Mouse (Mus musculus): ENCODE data around the gene Tcte1. TPM values are rescaled to one million over a fixed set of nuclear protein-coding genes. Genes with fewer than 3 reads are reported as not detected.

Gene Tcte1
- polyA plus RNA-seq (2017; shearing (Covaris generic)) = not detected

DNA sequence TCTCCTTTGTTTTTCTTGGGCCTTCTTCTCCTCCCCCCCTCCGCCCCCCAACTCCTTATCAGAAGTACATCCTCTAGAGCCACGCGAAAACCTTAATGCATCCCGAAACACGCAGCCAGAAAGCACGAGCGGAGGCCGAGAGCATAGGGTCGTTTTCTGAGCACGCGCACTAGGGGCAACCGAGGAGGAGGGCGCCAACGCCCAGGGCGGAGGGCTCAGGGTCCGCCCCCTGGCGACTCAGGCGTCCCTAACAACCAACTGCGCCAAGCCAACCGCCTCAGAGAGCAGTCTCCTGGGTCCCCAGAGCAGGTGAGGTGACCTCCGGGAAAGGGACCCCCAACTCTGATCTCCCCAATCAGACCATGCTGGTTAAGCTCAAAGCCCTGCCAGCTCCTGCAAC, at the start of gene Tcte1:
TSS of gene Tcte1 (plus strand) at position 172 of the 400 bp plus-strand sequence.

DNA sequence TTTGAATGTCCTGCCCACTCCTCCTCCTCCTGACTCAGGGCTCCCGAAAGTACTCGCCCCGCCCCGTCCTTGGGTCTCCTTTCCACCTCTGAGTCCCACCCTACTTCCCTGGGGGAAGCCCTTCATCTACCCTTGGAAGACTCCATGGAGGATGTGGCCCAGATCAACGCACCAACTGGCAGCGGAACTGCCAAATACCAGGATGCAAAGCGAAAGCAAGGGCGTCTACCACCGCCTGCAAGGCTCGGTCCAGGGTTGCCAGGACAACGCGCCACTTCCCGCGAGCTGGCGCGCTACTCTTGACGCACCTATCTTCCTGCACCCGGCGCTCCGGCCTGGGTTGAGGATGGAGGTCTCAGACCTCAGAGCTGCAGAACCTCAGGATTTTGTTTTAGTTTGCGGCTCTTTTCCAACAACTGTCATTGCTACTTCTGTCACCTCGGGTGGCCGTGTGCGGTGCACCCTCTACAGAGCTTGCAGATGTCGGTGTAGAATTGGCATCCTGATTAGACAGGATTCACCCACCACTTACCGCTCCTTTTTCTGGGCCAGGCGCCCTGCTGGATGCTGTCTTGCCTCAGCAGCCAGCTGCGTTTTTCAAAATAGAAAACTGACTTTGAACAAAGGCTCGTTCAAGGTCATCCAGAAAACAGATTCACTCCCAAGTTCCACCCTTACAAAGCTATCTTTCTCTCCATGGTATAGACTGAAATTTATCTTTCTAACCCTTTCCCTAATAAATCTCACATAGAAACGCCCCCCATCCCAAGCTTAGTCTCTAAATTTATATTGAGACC, 48.4 kb upstream of the Tcte1 start, which contains the start of gene Spats1:
TSS of gene Spats1 (minus strand) at position 747 of the 797 bp plus-strand sequence.

GRCm38 (mm10) chr17:45506700-45507189, 16.5 kb upstream of the Tcte1 start, which contains the start of gene Aars2:
TSS of gene Aars2 (plus strand) at chr17:45506841.

GRCm38 (mm10) chr17:45549617-45550181, 26.5 kb downstream of the Tcte1 start, which contains the start of gene Tmem151b:
TSS of gene Tmem151b (minus strand) at chr17:45549677.

DNA sequence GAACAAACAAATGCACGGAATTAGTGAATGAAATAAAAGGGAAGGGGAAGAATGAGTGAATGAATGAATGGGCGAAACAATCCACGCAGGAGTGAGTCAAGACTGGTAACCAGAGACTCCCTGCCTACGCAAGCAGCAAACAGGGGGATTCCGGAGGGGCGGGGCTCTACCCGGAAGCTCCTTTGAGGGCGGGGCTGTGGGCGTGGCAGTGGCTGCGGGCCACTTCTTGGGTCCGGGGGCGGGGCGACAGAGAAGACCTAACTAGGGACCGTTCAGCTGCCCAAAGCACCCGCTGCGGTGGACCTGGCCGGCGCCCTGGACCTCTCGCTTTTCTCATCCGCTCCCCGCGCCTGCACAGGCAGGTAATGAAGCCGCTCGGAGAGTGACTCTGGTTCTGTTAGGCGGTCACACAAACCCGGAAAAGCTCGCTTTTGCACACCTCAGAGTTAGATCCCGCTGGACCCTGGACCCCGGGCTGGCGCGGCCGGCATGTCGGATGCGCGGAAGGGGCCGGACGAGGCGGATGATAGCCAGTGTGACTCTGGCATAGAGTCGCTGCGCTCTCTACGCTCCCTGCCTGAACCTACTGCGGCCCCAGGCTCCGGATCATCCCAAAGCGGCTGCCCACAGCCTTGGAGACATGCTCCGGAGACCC, 32.3 kb downstream of the Tcte1 start, which contains the start of gene Nfkbie:
TSS of gene Nfkbie (plus strand) at position 252 of the 655 bp plus-strand sequence.

GRCm38 (mm10) chr17:45563655-45564530, 40.7 kb downstream of the Tcte1 start, which contains the start of gene Slc35b2:
TSS of gene Slc35b2 (plus strand) at chr17:45563874.

DNA sequence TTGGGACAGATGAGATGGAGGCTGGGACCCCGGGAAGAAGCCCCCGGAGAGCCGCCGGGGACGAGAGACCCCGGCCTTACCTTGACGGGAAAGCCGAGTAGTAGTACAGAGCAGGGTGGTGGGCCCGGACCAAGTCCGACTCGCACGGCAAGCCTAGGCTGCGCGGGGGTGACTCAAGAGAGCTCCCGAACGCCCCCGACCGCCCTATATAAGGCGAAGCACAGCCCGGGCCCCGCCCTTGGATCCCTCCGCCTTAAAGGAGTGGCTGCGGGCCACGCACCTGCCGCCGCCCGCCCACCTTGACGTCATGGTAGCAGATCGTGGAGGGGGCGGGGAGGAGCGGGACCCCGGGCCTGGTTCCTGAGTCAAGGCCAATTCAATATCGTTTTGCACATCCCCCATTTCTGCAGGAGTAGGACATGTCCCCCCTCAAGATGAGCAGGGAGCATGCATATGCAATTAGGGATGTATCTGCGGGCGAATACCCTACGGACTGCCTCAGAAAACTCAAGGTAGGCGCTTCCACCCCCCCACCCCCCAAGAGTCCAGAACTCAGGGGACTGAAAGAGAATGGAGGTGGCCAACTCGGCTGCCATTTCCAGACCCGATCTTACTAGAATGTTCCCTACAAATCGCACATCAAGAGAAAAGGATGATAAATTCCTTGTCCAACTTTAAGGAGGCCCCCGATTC, 50.0 kb downstream of the Tcte1 start, which contains the start of gene Hsp90ab1:
TSS of gene Hsp90ab1 (minus strand) at position 185 of the 693 bp plus-strand sequence.

Other genes starting within 250 kb of the Tcte1 start
- 88.1 TPM for gene Cdc5l, start 89.7 kb upstream of the Tcte1 start, polyA plus RNA-seq (2017; shearing (Covaris generic))
- 1.2 TPM for gene Spats1, start 48.0 kb upstream of the Tcte1 start, polyA plus RNA-seq (2017; shearing (Covaris generic))
- gene Aars2, start 16.6 kb upstream of the Tcte1 start, polyA plus RNA-seq (2017; shearing (Covaris generic)) = 13.8 TPM
- gene Tmem151b, start 26.2 kb downstream of the Tcte1 start, polyA plus RNA-seq (2017; shearing (Covaris generic)) = 0.06 TPM
- 97.9 TPM for gene Nfkbie, start 32.3 kb downstream of the Tcte1 start, polyA plus RNA-seq (2017; shearing (Covaris generic))
- gene Slc35b2, start 40.4 kb downstream of the Tcte1 start, polyA plus RNA-seq (2017; shearing (Covaris generic)) = 77.9 TPM
- gene Hsp90ab1, start 49.8 kb downstream of the Tcte1 start, polyA plus RNA-seq (2017; shearing (Covaris generic)) = 1,226 TPM
- gene Slc29a1, start 76.2 kb downstream of the Tcte1 start, polyA plus RNA-seq (2017; shearing (Covaris generic)) = 156 TPM
- gene Mymx, start 78.7 kb downstream of the Tcte1 start, polyA plus RNA-seq (2017; shearing (Covaris generic)) = not detected
- gene Capn11, start 135.9 kb downstream of the Tcte1 start, polyA plus RNA-seq (2017; shearing (Covaris generic)) = 3.7 TPM
- 101 TPM for gene Mrpl14, start 162.9 kb downstream of the Tcte1 start, polyA plus RNA-seq (2017; shearing (Covaris generic))
- 9.7 TPM for gene Tmem63b, start 163.5 kb downstream of the Tcte1 start, polyA plus RNA-seq (2017; shearing (Covaris generic))
- gene 1600014C23Rik, start 210.4 kb downstream of the Tcte1 start, polyA plus RNA-seq (2017; shearing (Covaris generic)) = not detected

Data from activated CD4-positive, CD25-positive, alpha-beta regulatory T cell, adult 9 weeks (primary cell).